Mouse (Mus musculus) gastrocnemius, adult 8-10 months (tissue): ENCODE results near the gene Pigv. TPM values are rescaled to one million over a fixed set of nuclear protein-coding genes. Genes with fewer than 3 reads are reported as not detected.

Experiments used
- DNase-seq, 2 experiments: peaks; one replicate each; pipeline ENCODE4 v3.0.0; 2022; ENCODE audit warnings: low spot score in 2 of 2
- microRNA-seq: library from miRNA; unstranded; fragments of <30 nt; microRNA quantifications from one replicate; pipeline ENCODE4 v1.2.0, GENCODE M21; 2022
- total RNA-seq, 4 experiments: library from RNA; stranded (reverse); gene quantifications; 2 replicates each; pipeline ENCODE4 v1.2.4; 2022

Pigv gene
- total RNA-seq, 4 experiments from 2014 or later, result 12.3 to 16.0 (median 12.5) TPM

DNA sequence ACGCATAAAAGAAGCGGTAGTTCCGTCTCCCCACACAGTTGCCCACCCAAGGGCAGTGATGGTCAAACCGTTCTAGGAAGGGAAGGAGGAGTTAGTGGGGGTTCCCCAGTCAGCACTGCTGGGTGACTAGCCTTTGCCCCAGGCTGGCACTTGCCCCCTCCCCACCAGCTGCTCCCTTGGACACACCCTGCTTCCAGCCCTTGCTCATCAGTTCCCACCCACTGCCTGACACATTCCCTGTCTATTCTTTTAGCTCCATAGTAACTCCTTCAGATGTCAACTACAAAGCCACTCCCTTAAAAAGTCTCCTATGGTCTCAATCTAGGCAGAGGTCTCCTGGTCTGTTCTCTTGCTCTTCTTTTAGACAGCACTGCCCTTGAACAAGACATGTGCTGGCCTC, 58.6 kb downstream of the Pigv start:
- no peak for DNase-seq

DNA sequence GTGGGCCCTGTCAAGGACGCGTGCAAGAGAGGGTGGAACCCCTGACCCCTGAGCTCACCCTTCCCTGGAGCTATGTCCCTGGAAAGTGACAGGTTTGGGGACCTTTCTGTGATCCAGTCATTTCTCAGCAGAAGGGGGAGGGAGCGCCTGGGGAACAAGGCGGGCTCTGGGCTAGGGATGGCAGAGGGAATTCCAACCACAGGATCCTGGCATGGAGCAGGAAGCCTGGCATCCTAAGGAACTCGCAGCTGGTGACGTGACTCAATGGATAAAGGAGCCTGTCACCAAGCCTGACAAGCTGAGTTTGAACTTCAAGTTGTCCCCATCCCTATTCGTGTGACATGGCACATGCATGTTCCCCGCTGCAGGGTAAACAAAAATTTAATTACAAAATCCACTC, 59.4 kb downstream of the Pigv start:
- no peak for DNase-seq

DNA sequence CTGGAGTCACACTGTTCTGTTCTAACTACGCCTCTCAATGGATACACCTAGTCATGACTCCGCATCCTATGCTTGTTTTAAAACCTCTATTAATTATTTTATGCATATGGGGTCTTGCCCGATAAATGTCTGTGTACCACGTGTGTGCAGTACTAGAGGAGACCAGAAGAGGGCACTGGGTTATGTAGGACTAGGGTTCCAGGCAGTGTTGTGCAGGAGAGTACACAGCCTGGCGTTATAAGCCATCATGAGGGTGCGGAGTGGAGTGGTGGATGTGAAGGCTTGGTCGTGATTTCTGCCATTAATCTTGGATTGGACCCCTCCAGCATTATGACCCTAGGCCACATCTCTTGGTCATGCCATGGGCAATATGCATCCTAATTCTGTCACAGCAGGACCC, 60.0 kb downstream of the Pigv start:
- DNase-seq, result no peak

DNA sequence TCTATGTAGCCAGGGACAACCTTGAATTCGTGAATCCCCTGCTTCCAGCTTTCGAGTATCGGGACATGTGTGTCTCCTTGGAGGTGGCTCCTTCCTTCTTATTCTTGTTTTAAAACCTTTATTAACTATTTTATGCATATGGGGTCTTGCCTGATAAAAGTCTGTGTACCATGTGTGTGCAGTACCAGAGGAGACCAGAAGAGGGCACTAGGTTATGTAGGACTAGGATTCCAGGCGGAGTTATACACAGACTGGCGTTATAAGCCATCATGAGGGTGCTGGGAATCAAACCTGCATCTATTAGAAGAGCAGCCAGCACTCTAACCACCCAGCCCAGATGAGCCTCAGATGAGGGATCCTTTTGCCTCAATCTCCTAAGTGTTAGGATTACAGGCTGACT, 60.6 kb downstream of the Pigv start:
- no peak for DNase-seq

Small RNA genes within 50 kb of the gene (microRNA-seq; reads per million reads assigned to microRNA genes)
- not detected for gene Mir7227

Other genes with a start within 250 kb of the Pigv start
- under 1 TPM; 0.41 to 0.87 (median 0.69) TPM for gene Tent5b, start 192.5 kb downstream of the Pigv start, total RNA-seq
- gene Trnp1, start 174.1 kb downstream of the Pigv start, total RNA-seq, result 1 to 10 TPM in 1 of 4 experiments, under 1 TPM in 3; 0.41 to 1.4 (median 0.81) TPM
- not detected for gene Kdf1, start 153.7 kb downstream of the Pigv start, total RNA-seq
- gene Nudc, start 126.7 kb downstream of the Pigv start, total RNA-seq, result 10 to 100 TPM; 43.8 to 51.1 (median 47.0) TPM
- gene Nr0b2, start 119.3 kb downstream of the Pigv start, total RNA-seq, result under 1 TPM in 1 of 4 experiments, not detected in 3; 0.34 TPM
- 1 to 10 TPM; 3.0 to 3.8 (median 3.4) TPM for gene Gpatch3, start 97.9 kb downstream of the Pigv start, total RNA-seq
- 1 to 10 TPM; 4.8 to 6.8 (median 5.7) TPM for gene Gpn2, start 88.3 kb downstream of the Pigv start, total RNA-seq
- gene Sfn, start 70.5 kb downstream of the Pigv start, total RNA-seq, result 1 to 10 TPM in 1 of 4 experiments, under 1 TPM in 3; 0.51 to 1.3 (median 0.79) TPM
- gene Zdhhc18, start 22.5 kb downstream of the Pigv start, total RNA-seq, result 10 to 100 TPM; 25.7 to 48.0 (median 33.2) TPM
- 10 to 100 TPM; 23.3 to 27.5 (median 26.0) TPM for gene Arid1a, start 84.1 kb upstream of the Pigv start, total RNA-seq
- gene Rps6ka1, start 215.2 kb upstream of the Pigv start, total RNA-seq, result 1 to 10 TPM; 3.3 to 4.7 (median 4.0) TPM